Mouse (Mus musculus) kidney, adult 10 weeks (tissue): ENCODE data around the gene Olfr836. TPM values are rescaled to one million over a fixed set of nuclear protein-coding genes. Genes with fewer than 3 reads are reported as not detected.

Source experiments
- polyA plus RNA-seq: library from polyadenylated mRNA; stranded (reverse); fragments of 350-450 nt; fragmentation: Illumina TruSeq; extraction: RNeasy Lipid Tissue Mini Kit (QIAGEN cat#74804); gene quantifications from one replicate; pipeline ENCODE4 v1.2.3, GENCODE M21; 2014; ENCODE audit warnings: low read depth, low replicate concordance

Olfr836 gene
- not detected for polyA plus RNA-seq

GRCm38 (mm10) chr9:19120082-19120481 lies at the start of gene Olfr836:
Gene Olfr836 (plus strand): TSS chr9:19120382.

GRCm38 (mm10) chr9:19136017-19136416 lies 15.8 kb downstream of the Olfr836 start, which contains the start of gene Olfr837:
Gene Olfr837 (plus strand): TSS chr9:19136317.

Other genes with a start within 250 kb of the Olfr836 start
- gene Olfr830, start 245.7 kb upstream of the Olfr836 start, polyA plus RNA-seq: not detected
- not detected for gene Olfr832, start 183.3 kb upstream of the Olfr836 start, polyA plus RNA-seq
- not detected for gene Olfr834, start 132.4 kb upstream of the Olfr836 start, polyA plus RNA-seq
- not detected for gene Olfr835, start 87.6 kb upstream of the Olfr836 start, polyA plus RNA-seq
- not detected for gene Olfr837, start 15.9 kb downstream of the Olfr836 start, polyA plus RNA-seq
- gene Olfr839-ps1, start 56.9 kb downstream of the Olfr836 start, polyA plus RNA-seq: not detected
- not detected for gene Olfr843, start 131.6 kb downstream of the Olfr836 start, polyA plus RNA-seq
- gene Olfr844, start 196.0 kb downstream of the Olfr836 start, polyA plus RNA-seq: not detected
- not detected for gene Olfr845, start 216.1 kb downstream of the Olfr836 start, polyA plus RNA-seq
- not detected for gene Olfr846, start 243.6 kb downstream of the Olfr836 start, polyA plus RNA-seq